Mouse (Mus musculus) heart, adult 2 months (tissue): Measurements from ENCODE around the gene Dpysl4. TPM values are rescaled to one million over a fixed set of nuclear protein-coding genes. Genes with fewer than 3 reads are reported as not detected.

ENCODE experiments used
- DNase-seq, 2 experiments: peaks; one replicate each; pipeline ENCODE4 v3.0.0; 2021
- H3K27ac ChIP-seq: fragments of 200-600 bp; 2 replicates; pipeline ENCODE4 v1.8.1; 2022
- H3K27me3 ChIP-seq: fragments of 200-500 bp; 2 replicates; pipeline ENCODE4 v1.6.1; 2012; ENCODE audit warnings: mild to moderate bottlenecking, low read length, inconsistent platforms, mixed read lengths; ENCODE audit not compliant: control insufficient read depth, insufficient read depth
- H3K36me3 ChIP-seq: fragments of 200-500 bp; 2 replicates; pipeline ENCODE4 v1.6.1; 2012; ENCODE audit warnings: low read length, inconsistent platforms; ENCODE audit not compliant: control insufficient read depth, insufficient read depth
- H3K4me1 ChIP-seq: fragments of 200-500 bp; 2 replicates; pipeline ENCODE4 v1.6.1; 2011; ENCODE audit warnings: low read length; ENCODE audit not compliant: control insufficient read depth, insufficient read depth
- H3K4me3 ChIP-seq: fragments of 200-600 bp; 2 replicates; pipeline ENCODE4 v1.8.1; 2022
- H3K79me2 ChIP-seq: fragments of 200-500 bp; replicated peaks from 2 replicates; pipeline ENCODE4 v1.6.1; 2012; ENCODE audit warnings: mild to moderate bottlenecking, inconsistent platforms, low read length, moderate library complexity, mixed read lengths; ENCODE audit not compliant: control insufficient read depth, insufficient read depth
- H3K9ac ChIP-seq: fragments of 200-500 bp; 2 replicates; pipeline ENCODE4 v1.6.1; 2012; ENCODE audit warnings: low read depth, mild to moderate bottlenecking, control low read depth, inconsistent platforms, low read length, mixed read lengths
- CTCF ChIP-seq: fragments of 200-600 bp; IDR thresholded peaks from 2 replicates; pipeline ENCODE4 v1.8.1; 2022; ENCODE audit warnings: antibody characterized with exemption, mild to moderate bottlenecking, moderate library complexity
- EP300 ChIP-seq: fragments of 200-500 bp; IDR thresholded peaks from 2 replicates; pipeline ENCODE4 v1.6.1; 2011; ENCODE audit warnings: low read depth, low read length, control low read depth; ENCODE audit not compliant: insufficient read depth
- POLR2A ChIP-seq: fragments of 200-500 bp; IDR thresholded peaks from 2 replicates; pipeline ENCODE4 v1.6.1; 2011; ENCODE audit warnings: mild to moderate bottlenecking, low read depth, low read length, control low read depth; ENCODE audit not compliant: insufficient read depth
- WGBS: fragments of 180-500 bp; shearing (Covaris S2); methylation state at CpG from one replicate; pipeline ENCODE4 v1.1.7; 2018; 5-methylcytosine and 5-hydroxymethylcytosine counted together
- intact Hi-C: fragments of 180-260 bp; cut with DNase I; formaldehyde crosslinking; loops from one replicate; pipeline ENCODE4 v1.15.1; 2025
- polyA plus RNA-seq: library from polyadenylated mRNA; depleted of rRNA; stranded (reverse); fragments of >200 nt; gene quantifications from 2 replicates; pipeline ENCODE4 v1.2.3, GENCODE M21; 2012
- total RNA-seq, 2 experiments: library from RNA; stranded (reverse); gene quantifications; 2 replicates each; pipeline ENCODE4 v1.2.3; 2021

Gene Dpysl4
- total and polyA plus RNA-seq, 3 experiments: 2.8 to 11.0 (median 3.9) TPM

DNA sequence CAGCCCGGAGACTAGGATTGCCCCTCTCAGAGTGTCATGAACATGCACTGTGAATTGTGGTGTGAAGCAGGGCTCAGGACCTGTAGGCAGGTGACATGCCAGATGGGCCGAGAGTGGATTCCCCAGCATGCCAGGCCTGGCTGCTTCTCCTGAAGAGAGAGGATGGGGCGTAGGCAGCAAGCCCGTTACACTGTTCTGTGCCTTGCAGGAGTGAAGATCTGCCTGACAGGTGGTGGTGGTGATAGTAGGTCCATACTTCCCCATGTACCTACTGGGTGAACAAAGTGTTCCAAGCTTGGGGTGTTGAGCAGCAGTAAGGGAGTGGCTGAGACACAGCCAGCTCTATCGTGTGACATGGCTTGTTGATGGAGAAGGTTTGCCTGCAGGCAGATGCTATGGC, 7.3 kb downstream of the Dpysl4 start:
- Histone ChIP-seq H3K9ac (no peak overlapping the region), H3K4me3 (no peak overlapping the region), H3K79me2 (no peaks in the 10 kb centered on the region), H3K4me1 (no peaks in the 10 kb centered on the region), H3K27ac (no peak overlapping the region), H3K36me3 (no peaks in the 10 kb centered on the region), H3K27me3 (no peaks in the 10 kb centered on the region)
- WGBS: 92% methylated on average over 5 of the region's 5 CpGs
- TF ChIP-seq EP300 (no peak), POLR2A (no peak), CTCF (no peak)
- no peak for DNase-seq
- intact Hi-C loops: no loop called here

- TF ChIP-seq POLR2A: no peak
- no peak for TF ChIP-seq EP300
- TF ChIP-seq CTCF: no peak
- WGBS: 82% methylated on average over 7 of the region's 7 CpGs
- Histone ChIP-seq H3K79me2 (no peaks in the 10 kb centered on the region), H3K9ac (no peak overlapping the region), H3K4me3 (no peak overlapping the region), H3K36me3 (no peaks in the 10 kb centered on the region), H3K27me3 (no peaks in the 10 kb centered on the region), H3K27ac (no peak overlapping the region), H3K4me1 (no peaks in the 10 kb centered on the region)
- intact Hi-C loops: no loop called here
- no peak for DNase-seq
These were observed 8.0 kb downstream of the Dpysl4 start for GRCm38 (mm10) chr7:139093781-139094180.

- H3K4me3 ChIP-seq: no peak overlapping the region
- H3K4me1 ChIP-seq: no peaks in the 10 kb centered on the region
- H3K27me3 ChIP-seq: no peaks in the 10 kb centered on the region
- H3K79me2 ChIP-seq: no peaks in the 10 kb centered on the region
- DNase-seq: no peak
- H3K36me3 ChIP-seq: no peaks in the 10 kb centered on the region
- H3K27ac ChIP-seq: no peak overlapping the region
- TF ChIP-seq CTCF (no peak), POLR2A (no peak), EP300 (no peak)
- no peak overlapping the region for H3K9ac ChIP-seq
- 87% methylated on average over 6 of the region's 6 CpGs for WGBS
- intact Hi-C loops: no loop called here
These were observed 9.0 kb downstream of the Dpysl4 start for GRCm38 (mm10) chr7:139094761-139095160.

DNA sequence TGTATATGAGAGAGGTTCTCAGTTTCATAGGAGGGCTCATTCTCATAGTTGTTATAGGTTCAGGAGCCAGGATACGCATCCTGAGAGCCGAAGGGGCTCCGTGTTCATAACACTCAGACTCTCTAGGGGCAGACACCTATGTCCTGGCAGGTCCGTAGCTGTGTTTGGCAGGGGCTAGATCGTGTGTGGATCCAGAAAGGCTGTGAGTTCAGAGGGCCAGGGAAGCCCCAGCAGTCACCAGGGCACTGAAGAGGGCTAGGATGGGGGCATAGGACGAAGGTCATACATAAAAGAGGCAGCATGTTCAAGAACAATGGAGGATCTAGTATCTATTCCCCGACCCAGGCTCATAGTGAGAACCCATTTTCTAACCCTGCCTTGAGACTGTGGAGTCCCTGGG, 9.5 kb downstream of the Dpysl4 start:
- Histone ChIP-seq H3K27ac (no peak overlapping the region), H3K4me1 (no peaks in the 10 kb centered on the region), H3K36me3 (no peaks in the 10 kb centered on the region), H3K79me2 (no peaks in the 10 kb centered on the region), H3K4me3 (no peak overlapping the region), H3K9ac (no peak overlapping the region), H3K27me3 (no peaks in the 10 kb centered on the region)
- intact Hi-C loops: no loop called here
- no peak for DNase-seq
- no peak for TF ChIP-seq EP300
- no peak for TF ChIP-seq POLR2A
- no peak for TF ChIP-seq CTCF
- 85% methylated on average over 7 of the region's 7 CpGs for WGBS

DNA sequence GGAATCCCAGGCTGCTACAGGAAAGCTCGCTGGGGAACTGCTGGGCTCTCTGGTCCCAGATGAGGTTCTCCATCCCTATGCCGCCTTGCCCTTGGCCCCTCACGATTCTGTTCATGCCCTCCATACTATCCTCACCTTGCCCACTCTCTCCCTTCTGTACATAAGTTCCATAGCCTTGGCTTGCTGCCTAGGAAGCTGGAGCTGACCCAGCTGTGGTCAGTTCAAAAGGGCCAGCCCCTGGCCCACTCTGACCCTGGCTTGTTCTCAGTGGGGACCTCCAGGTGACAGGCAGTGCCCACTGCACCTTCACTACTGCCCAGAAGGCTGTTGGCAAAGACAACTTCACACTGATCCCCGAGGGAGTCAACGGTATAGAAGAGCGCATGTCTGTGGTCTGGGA, 10.6 kb downstream of the Dpysl4 start:
- no peaks in the 10 kb centered on the region for H3K36me3 ChIP-seq
- no peak overlapping the region for H3K27ac ChIP-seq
- WGBS: 90% methylated on average over 6 of the region's 6 CpGs
- H3K9ac ChIP-seq: no peak overlapping the region
- no peak overlapping the region for H3K4me3 ChIP-seq
- no peaks in the 10 kb centered on the region for H3K4me1 ChIP-seq
- no peak for TF ChIP-seq POLR2A
- TF ChIP-seq EP300: no peak
- no peak for TF ChIP-seq CTCF
- H3K79me2 ChIP-seq: no peaks in the 10 kb centered on the region
- intact Hi-C loops: no loop called here
- no peak for DNase-seq
- H3K27me3 ChIP-seq: no peaks in the 10 kb centered on the region

GRCm38 (mm10) chr7:139100531-139101095, 14.8 kb downstream of the Dpysl4 start:
- no peaks in the 10 kb centered on the region for H3K27me3 ChIP-seq
- H3K79me2 ChIP-seq: no peaks in the 10 kb centered on the region
- no peak overlapping the region for H3K27ac ChIP-seq
- TF ChIP-seq CTCF (no peak), POLR2A (no peak), EP300 (no peak)
- intact Hi-C loops: no loop called here
- no peaks in the 10 kb centered on the region for H3K4me1 ChIP-seq
- no peak overlapping the region for H3K9ac ChIP-seq
- 69% methylated on average over 12 of the region's 12 CpGs for WGBS
- H3K36me3 ChIP-seq: no peaks in the 10 kb centered on the region
- DNase-seq: no peak
- H3K4me3 ChIP-seq: no peak overlapping the region
